Mouse (Mus musculus): ENCODE data around the gene Sardh.

Sardh gene

GRCm38 (mm10) chr2:27248211-27248610, at the start of gene Sardh:
Gene Sardh (minus strand): TSS chr2:27248337.
- 96% methylated on average over 2 of the region's 2 CpGs for WGBS

- WGBS: 90% methylated on average over 9 of the region's 9 CpGs
Observed at GRCm38 (mm10) chr2:27296656-27297406, 48.7 kb upstream of the Sardh start.

DNA sequence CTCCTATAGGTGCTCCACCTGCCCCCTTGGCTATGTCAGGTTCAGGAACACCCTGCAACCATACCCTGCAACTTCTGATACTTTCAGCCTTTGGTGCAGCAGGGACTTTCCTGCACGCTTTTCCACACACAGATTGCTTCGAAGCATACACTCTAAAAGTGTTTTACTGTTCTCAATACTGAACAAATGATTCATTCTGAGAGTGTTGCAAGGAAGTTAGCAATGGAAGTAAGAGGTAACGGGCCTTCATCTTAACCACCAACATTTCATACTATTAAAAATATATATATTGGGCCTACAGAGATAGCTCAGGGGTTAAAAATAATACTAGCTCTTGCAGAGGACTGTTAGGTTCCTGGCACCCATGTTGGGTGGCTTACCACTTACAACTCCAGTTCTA, 46.6 kb upstream of the Sardh start:
- 96% methylated on average over 3 of the region's 3 CpGs for WGBS

GRCm38 (mm10) chr2:27289019-27289418, 40.9 kb upstream of the Sardh start:
- WGBS: 16% methylated on average over 3 of the region's 3 CpGs

GRCm38 (mm10) chr2:27286971-27287710, 39.0 kb upstream of the Sardh start:
- 80% methylated on average over 7 of the region's 7 CpGs for WGBS

DNA sequence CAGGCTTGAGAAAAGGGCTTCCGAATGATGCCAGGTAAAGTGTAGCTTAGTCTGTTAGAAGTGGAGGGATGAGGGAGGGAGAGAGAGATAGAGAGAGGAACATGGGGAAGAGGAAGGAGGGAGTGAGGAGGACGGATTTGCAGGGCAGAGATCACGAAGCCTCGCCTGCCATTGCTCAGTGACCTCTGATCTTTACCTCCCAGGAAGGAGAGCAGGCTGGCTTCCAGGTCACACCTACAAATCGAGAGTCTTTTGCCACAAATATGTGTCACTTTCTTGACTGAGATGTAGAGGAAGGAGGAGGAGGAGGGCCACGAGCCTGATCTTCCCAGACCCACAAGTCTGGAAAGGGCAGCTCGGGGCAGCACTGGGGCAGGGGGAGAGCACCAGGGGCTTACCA, 36.3 kb upstream of the Sardh start:
- WGBS: 87% methylated on average over 7 of the region's 7 CpGs

DNA sequence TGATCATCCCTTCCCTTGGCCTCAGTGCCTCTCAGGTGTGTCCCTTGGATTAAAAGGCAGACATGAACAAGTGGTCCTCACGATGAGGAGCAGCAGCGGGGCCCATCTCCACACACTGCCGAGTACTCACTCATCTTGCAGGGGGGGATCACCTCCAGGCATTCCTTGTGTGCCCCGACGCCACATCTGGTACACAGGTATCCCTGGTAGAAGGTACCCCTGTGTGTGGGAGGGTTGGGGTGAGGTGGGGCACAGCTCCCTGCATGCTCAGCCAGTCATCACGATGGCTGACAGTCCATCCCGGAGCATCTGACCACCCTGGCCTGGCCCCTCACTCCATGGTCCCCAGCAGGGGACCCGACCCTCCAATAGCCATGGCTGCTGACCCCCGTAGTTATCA, 33.6 kb upstream of the Sardh start:
- whole genome bisulfite sequencing: 96% methylated on average over 9 of the region's 9 CpGs

DNA sequence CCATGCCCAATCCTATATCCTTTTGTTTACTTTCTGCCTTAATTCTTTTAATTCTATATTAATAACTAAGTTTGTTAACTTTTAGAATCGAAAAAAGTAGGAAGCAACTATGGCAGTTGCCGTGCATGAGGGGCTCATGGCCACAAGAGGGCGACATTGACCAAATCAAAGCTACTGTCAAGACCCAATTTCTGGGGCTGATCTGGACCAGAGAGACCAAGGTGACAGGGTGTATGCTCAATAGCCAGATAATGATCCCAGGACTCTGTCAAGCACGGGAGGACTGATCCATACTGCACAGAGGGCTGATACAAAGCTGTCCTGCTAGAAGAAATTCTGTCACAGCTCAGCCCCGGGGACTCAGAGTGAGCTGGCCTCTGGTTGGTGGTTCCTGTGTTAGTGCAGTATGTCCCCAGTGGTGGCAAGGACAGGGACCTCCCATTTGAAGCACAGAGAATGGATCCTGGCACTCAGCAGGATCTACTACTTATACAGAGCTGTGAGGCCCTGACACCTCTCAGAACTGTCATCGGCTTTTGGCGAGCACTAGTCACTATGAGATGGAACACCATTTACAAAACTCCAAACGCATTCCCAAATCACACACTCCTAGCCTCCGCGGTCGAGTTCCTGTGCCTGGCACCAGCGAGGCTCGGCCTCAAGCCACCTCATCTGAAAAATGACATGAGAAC, 32.9 kb upstream of the Sardh start:
- 61% methylated on average over 13 of the region's 13 CpGs for WGBS

DNA sequence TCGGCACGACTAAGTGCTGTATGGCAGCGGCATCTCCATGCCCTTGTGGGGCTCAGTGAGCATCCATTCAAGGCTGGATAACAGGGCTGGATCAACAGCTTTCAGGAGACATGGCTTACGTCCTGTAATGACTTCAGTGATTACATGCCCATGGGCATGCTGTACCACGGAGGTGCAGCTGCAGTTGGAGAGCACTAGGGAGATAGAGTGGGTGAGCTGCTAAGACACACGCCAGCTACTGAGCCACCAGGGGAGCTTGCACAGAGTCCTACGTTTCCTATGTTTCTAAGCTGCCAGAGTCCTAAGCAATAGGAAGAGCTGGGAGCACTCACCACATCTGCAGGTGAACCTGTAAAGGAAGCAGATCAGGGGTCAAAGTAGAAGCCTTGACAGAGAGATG, 30.7 kb upstream of the Sardh start:
- WGBS: 69% methylated on average over 7 of the region's 7 CpGs

DNA sequence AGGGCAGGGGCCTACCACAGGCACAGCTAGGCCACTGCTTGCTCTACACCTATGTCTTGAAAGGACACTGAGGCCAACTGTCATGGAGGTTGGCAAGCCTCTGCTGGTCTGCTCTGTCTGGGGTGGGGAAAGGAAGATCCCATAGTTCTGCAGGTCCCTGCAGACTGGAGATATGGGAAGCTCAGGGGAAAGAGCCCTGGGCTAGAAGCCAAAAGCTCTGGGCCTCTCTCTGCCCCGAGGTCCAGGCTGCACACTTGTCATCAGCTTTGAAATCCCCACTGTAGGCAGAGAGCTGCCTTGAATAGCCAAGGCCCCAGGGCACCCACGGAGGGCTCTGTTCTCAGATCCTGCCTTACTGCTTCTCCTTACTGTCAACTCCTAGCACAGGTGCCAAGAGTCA, 20.2 kb upstream of the Sardh start:
- 49% methylated on average over 2 of the region's 2 CpGs for WGBS

DNA sequence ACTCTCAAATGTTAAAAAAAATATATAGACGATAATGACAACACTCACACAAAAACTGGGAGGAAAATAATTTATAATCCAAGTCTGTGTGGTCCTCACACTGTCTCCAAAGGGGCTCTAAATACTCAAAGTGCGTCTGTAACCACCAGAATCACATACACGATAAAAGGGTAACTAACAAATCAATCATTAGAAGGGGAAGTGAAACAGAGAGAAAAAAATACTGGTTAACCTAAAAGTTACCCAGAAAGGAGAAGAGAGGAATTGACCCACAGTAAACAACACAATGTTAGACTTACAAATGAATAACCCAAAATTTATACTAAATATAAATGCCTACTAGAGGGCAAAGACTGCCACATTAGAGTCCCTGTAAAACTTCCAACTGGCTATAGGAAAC, 17.7 kb upstream of the Sardh start:
- WGBS: 86% methylated on average over 3 of the region's 3 CpGs

DNA sequence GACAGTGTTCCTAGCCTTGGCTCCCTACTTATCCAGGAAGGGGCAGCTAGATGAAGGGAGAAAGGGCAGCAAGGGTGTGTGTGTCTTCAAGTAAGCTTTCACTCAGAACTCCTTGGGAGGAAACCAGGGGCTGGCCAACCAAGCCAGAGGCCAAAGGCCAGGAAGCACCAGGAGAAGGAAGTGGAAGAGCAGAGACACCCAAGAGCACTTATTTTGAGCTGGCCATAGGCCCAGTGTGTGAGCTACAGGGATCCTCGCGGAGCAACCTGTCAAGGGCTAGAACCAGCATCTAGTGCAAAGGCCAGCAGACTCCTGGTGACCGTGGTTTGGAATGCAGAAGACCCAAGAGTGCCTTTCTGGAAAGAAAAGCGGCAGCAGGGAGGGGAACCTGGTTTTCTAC, 14.8 kb upstream of the Sardh start:
- 87% methylated on average over 4 of the region's 4 CpGs for WGBS

GRCm38 (mm10) chr2:27247487-27247863, 662 bp downstream of the Sardh start:
- 38% methylated on average over 2 of the region's 2 CpGs for WGBS

GRCm38 (mm10) chr2:27246712-27247486, 1.2 kb downstream of the Sardh start:
- 38% methylated on average over 7 of the region's 7 CpGs for WGBS

- 70% methylated on average over 7 of the region's 7 CpGs for WGBS
Observed at GRCm38 (mm10) chr2:27245947-27246346, 2.2 kb downstream of the Sardh start.

DNA sequence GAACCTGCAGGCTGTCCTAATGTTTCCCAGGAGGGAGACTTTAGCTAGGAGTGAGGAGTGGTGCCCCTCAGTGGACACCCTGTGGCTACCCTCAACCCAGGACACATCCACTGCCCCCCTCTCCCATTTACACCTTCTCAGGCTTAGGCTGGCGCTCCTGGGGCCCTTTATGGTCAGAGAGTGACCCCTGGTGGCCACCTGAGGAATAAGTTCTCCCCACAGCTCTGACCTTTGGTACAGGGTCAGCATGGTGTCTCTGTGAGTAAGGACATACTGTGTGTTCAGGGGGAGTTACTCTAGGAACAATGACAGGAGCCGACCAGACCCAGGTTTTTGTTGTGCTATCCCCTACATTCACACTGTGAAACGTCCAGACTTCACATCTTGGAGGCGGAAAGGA, 10.8 kb downstream of the Sardh start:
- 43% methylated on average over 4 of the region's 4 CpGs for WGBS

GRCm38 (mm10) chr2:27235729-27236128, 12.4 kb downstream of the Sardh start:
- WGBS: 19% methylated on average over 3 of the region's 3 CpGs

GRCm38 (mm10) chr2:27232376-27232775, 15.8 kb downstream of the Sardh start:
- 30% methylated on average over 7 of the region's 7 CpGs for WGBS

DNA sequence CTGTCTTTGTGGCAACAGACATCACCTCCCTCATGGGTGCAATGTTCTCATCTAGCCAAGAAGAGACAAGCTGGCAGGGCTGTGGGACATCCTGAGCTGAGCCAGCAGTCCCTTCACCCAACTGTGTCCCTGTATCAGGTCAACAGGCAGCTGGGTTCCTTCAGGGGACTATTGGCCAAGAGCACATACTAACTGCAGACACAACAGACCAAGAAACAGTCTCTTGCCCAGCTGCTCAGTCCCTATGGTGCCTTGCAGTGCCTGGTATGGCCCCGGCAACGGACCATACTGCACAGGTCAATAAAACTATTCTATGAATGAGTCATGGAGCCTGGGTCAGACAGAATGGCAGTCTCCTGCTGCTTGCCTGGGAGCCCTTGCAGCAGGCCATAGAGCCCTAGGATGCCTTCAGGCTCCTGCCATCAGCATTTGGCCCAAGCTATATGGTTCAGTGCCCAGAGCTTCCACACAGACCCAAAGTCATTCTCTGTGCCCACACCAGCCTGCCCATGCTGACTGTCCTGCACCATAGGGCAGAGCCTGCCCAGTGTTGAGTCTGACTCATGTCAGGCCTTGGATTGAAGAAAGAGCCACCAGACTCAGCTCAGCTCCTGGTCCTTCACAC, 18.5 kb downstream of the Sardh start:
- 92% methylated on average over 2 of the region's 2 CpGs for WGBS

GRCm38 (mm10) chr2:27228809-27229480, 19.2 kb downstream of the Sardh start:
- WGBS: 60% methylated on average over 5 of the region's 5 CpGs

GRCm38 (mm10) chr2:27226572-27226971, 21.6 kb downstream of the Sardh start:
- WGBS: 63% methylated on average over 7 of the region's 7 CpGs

All from cerebral cortex, adult 2 months (tissue).